Mouse (Mus musculus) embryonic facial prominence, embryonic 15.5 days (tissue): ENCODE data around the gene Dlgap5. TPM values are rescaled to one million over a fixed set of nuclear protein-coding genes. Genes with fewer than 3 reads are reported as not detected.
"Not testable (repeated sequence)": the region's sequence is repeated elsewhere in the genome, so short reads cannot be mapped to it uniquely, and the experiment has no call there.

Experiments
- ATAC-seq: fragments of 200-750 bp; cut with Nextera tagmentation; 2 replicates; pipeline ENCODE4 v1.8.0; 2017; ENCODE audit warnings: low read depth, moderate TSS enrichment; ENCODE audit not compliant: insufficient number of reproducible peaks, low FRiP score, low TSS enrichment
- H3K27ac ChIP-seq: fragments of 300-500 bp; sonication (generic); replicated peaks from 2 replicates; pipeline ENCODE4 v1.5.1; 2015; ENCODE audit warnings: mild to moderate bottlenecking, inconsistent platforms
- H3K27me3 ChIP-seq: fragments of 300-500 bp; sonication (generic); 2 replicates; pipeline ENCODE4 v1.6.1; 2015; ENCODE audit warnings: inconsistent platforms
- H3K36me3 ChIP-seq: fragments of 300-500 bp; sonication (generic); 2 replicates; pipeline ENCODE4 v1.6.1; 2015; ENCODE audit warnings: mild to moderate bottlenecking, inconsistent platforms
- H3K4me1 ChIP-seq: fragments of 300-500 bp; sonication (generic); 2 replicates; pipeline ENCODE4 v1.6.1; 2015; ENCODE audit warnings: inconsistent platforms
- H3K4me2 ChIP-seq: fragments of 300-500 bp; sonication (generic); replicated peaks from 2 replicates; pipeline ENCODE4 v1.6.1; 2015; ENCODE audit warnings: mild to moderate bottlenecking, inconsistent platforms
- H3K4me3 ChIP-seq: fragments of 300-500 bp; sonication (generic); replicated peaks from 2 replicates; pipeline ENCODE4 v1.5.1; 2015; ENCODE audit warnings: mild to moderate bottlenecking, inconsistent platforms
- H3K9ac ChIP-seq: fragments of 300-500 bp; sonication (generic); 2 replicates; pipeline ENCODE4 v1.6.1; 2015; ENCODE audit warnings: inconsistent platforms
- H3K9me3 ChIP-seq: fragments of 300-500 bp; sonication (generic); replicated peaks from 2 replicates; pipeline ENCODE4 v1.6.1; 2016; ENCODE audit warnings: inconsistent platforms
- WGBS: fragments of 180-500 bp; shearing (Covaris S2); methylation state at CpG from one replicate; pipeline ENCODE4 v1.1.7; 2015; 5-methylcytosine and 5-hydroxymethylcytosine counted together
- polyA plus RNA-seq: library from polyadenylated mRNA; unstranded; fragments of >200 nt; fragmentation: Nextera tagmentation; extraction: Ambion mirVana; gene quantifications from 2 replicates; pipeline ENCODE4 v1.2.1, GENCODE M21; 2015

The Dlgap5 gene
- polyA plus RNA-seq = 37.5 and 38.4 TPM in 2 replicates

- H3K36me3 ChIP-seq = peaks cover 29% of the 10 kb centered on the region
- peak within 1 kb of the TSS; percentile 64 for H3K4me3 ChIP-seq
- WGBS = under 1% methylated on average over 36 of the region's 36 CpGs
- H3K9ac ChIP-seq = peak within 1 kb of the TSS; percentile 24; the same call in 1 of the 2 replicates
- peak within 1 kb of the TSS; percentile 70 for H3K4me2 ChIP-seq
- H3K27ac ChIP-seq = peak within 1 kb of the TSS; percentile 44; the same call in 1 of the 2 replicates
- H3K27me3 ChIP-seq = no peaks in the 10 kb centered on the region
- peak; percentile 92 for ATAC-seq
- H3K4me1 ChIP-seq = peaks cover 17% of the 10 kb centered on the region
- no peaks in the 10 kb centered on the region for H3K9me3 ChIP-seq
Observed at GRCm38 (mm10) chr14:47417775-47418665, at the start of gene Dlgap5. TSS of gene Dlgap5 (minus strand) at chr14:47418407.

- Histone ChIP-seq H3K4me2 (no peak overlapping the region), H3K4me3 (no peak overlapping the region), H3K9ac (no peak overlapping the region), H3K27me3 (no peaks in the 10 kb centered on the region; the same call in 1 of the 2 replicates), H3K36me3 (no peaks in the 10 kb centered on the region), H3K4me1 (no peaks in the 10 kb centered on the region), H3K9me3 (no peaks in the 10 kb centered on the region), H3K27ac (no peak overlapping the region)
- no peak for ATAC-seq
- WGBS = 43% methylated on average over 7 of the region's 7 CpGs
Observed at GRCm38 (mm10) chr14:47465468-47466175, 47.4 kb upstream of the Dlgap5 start.

GRCm38 (mm10) chr14:47464426-47464825, 46.2 kb upstream of the Dlgap5 start:
- 75% methylated on average over 10 of the region's 10 CpGs for WGBS
- H3K4me2 ChIP-seq = no peak overlapping the region
- no peak overlapping the region for H3K4me3 ChIP-seq
- no peak for ATAC-seq
- no peak overlapping the region for H3K9ac ChIP-seq
- H3K4me1 ChIP-seq = no peaks in the 10 kb centered on the region
- H3K9me3 ChIP-seq = no peaks in the 10 kb centered on the region
- no peaks in the 10 kb centered on the region; the same call in 1 of the 2 replicates for H3K27me3 ChIP-seq
- H3K36me3 ChIP-seq = no peaks in the 10 kb centered on the region
- no peak overlapping the region for H3K27ac ChIP-seq

- Histone ChIP-seq H3K27ac (no peak overlapping the region), H3K27me3 (no peaks in the 10 kb centered on the region; the same call in 1 of the 2 replicates), H3K9ac (no peak overlapping the region), H3K4me3 (no peak overlapping the region), H3K9me3 (no peaks in the 10 kb centered on the region), H3K36me3 (no peaks in the 10 kb centered on the region), H3K4me2 (no peak overlapping the region), H3K4me1 (no peaks in the 10 kb centered on the region)
- 60% methylated on average over 9 of the region's 9 CpGs for WGBS
- no peak for ATAC-seq
Observed at GRCm38 (mm10) chr14:47462877-47463460, 44.8 kb upstream of the Dlgap5 start.

- Histone ChIP-seq H3K4me2 (no peak overlapping the region), H3K9me3 (no peaks in the 10 kb centered on the region), H3K27me3 (no peaks in the 10 kb centered on the region; the same call in 1 of the 2 replicates), H3K4me1 (no peaks in the 10 kb centered on the region), H3K9ac (no peak overlapping the region), H3K27ac (no peak overlapping the region), H3K4me3 (no peak overlapping the region), H3K36me3 (no peaks in the 10 kb centered on the region)
- ATAC-seq = no peak
- 85% methylated on average over 4 of the region's 4 CpGs for WGBS
Observed at GRCm38 (mm10) chr14:47462453-47462852, 44.2 kb upstream of the Dlgap5 start.

- no peak overlapping the region for H3K27ac ChIP-seq
- H3K4me3 ChIP-seq = no peak overlapping the region
- H3K9ac ChIP-seq = no peak overlapping the region
- no peak overlapping the region for H3K4me2 ChIP-seq
- no peaks in the 10 kb centered on the region for H3K9me3 ChIP-seq
- WGBS = 87% methylated on average over 8 of the region's 8 CpGs
- H3K27me3 ChIP-seq = no peaks in the 10 kb centered on the region; the same call in 1 of the 2 replicates
- no peak for ATAC-seq
- no peaks in the 10 kb centered on the region for H3K4me1 ChIP-seq
- H3K36me3 ChIP-seq = no peaks in the 10 kb centered on the region
Observed at GRCm38 (mm10) chr14:47461997-47462396, 43.8 kb upstream of the Dlgap5 start.

GRCm38 (mm10) chr14:47459556-47459955, 41.3 kb upstream of the Dlgap5 start:
- no peak overlapping the region for H3K4me2 ChIP-seq
- H3K27ac ChIP-seq = no peak overlapping the region
- H3K27me3 ChIP-seq = no peaks in the 10 kb centered on the region
- H3K4me1 ChIP-seq = no peaks in the 10 kb centered on the region
- H3K4me3 ChIP-seq = no peak overlapping the region
- H3K9me3 ChIP-seq = no peaks in the 10 kb centered on the region
- WGBS = 78% methylated on average over 4 of the region's 4 CpGs
- H3K9ac ChIP-seq = no peak overlapping the region
- no peaks in the 10 kb centered on the region for H3K36me3 ChIP-seq
- ATAC-seq = no peak

GRCm38 (mm10) chr14:47450121-47450520, 31.9 kb upstream of the Dlgap5 start, which contains the start of gene Fbxo34:
TSS of gene Fbxo34 (plus strand) at chr14:47450421.
- H3K4me2 ChIP-seq, ATAC-seq, H3K4me1 ChIP-seq, H3K36me3 ChIP-seq, H3K9ac ChIP-seq, H3K9me3 ChIP-seq, H3K27ac ChIP-seq, H3K4me3 ChIP-seq, H3K27me3 ChIP-seq: not testable (repeated sequence)
- WGBS = 87% methylated on average over 3 of the region's 5 CpGs

- Histone ChIP-seq H3K9ac (no peak overlapping the region), H3K4me1 (no peaks in the 10 kb centered on the region), H3K4me3 (no peak overlapping the region), H3K27me3 (no peaks in the 10 kb centered on the region), H3K27ac (no peak overlapping the region), H3K9me3 (no peaks in the 10 kb centered on the region), H3K4me2 (no peak overlapping the region), H3K36me3 (no peaks in the 10 kb centered on the region)
- WGBS = 46% methylated on average over 9 of the region's 9 CpGs
- no peak for ATAC-seq
Observed at GRCm38 (mm10) chr14:47445331-47446095, 27.3 kb upstream of the Dlgap5 start.

GRCm38 (mm10) chr14:47444907-47445306, 26.7 kb upstream of the Dlgap5 start:
- 31% methylated on average over 2 of the region's 2 CpGs for whole genome bisulfite sequencing
- Histone ChIP-seq H3K27me3 (no peaks in the 10 kb centered on the region), H3K27ac (no peak overlapping the region), H3K9me3 (0 out of 2 replicates have a peak, but pooled peaks cover 2% of the 10 kb centered on the region), H3K4me1 (no peaks in the 10 kb centered on the region), H3K36me3 (no peaks in the 10 kb centered on the region), H3K4me2 (no peak overlapping the region), H3K9ac (no peak overlapping the region), H3K4me3 (no peak overlapping the region)
- ATAC-seq = no peak
